Mouse (Mus musculus): ENCODE measurements around the gene Sdr42e1. TPM values are rescaled to one million over a fixed set of nuclear protein-coding genes. Genes with fewer than 3 reads are reported as not detected.

Gene Sdr42e1
- polyA plus RNA-seq, 1 experiment from 2014 or later: 8.7 TPM

DNA sequence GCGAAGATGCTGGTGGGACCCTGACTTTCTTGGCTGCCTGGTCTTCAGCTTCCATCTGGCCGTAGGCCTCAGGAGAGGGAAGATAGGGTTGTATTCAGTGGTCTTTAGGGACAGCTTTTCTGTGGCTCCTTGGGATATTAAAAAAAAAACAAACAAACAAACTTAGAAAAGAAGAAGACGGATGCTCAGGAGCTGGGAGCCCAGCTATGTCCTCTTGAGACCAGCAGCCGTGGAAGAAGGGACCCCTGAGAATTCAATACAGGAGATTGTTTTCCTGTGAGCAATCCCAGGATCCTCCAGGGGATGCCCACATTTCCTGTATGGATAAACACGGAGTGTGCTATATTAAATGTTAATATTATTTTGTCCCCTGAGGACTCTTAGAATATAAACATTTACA lies 1.7 kb upstream of the Sdr42e1 start:
- no peak overlapping the region for H3K27ac ChIP-seq (ENCODE audit: low read length)
- ATAC-seq: no peak
- 70% methylated on average over 5 of the region's 5 CpGs for WGBS
- peaks cover 17% of the 10 kb centered on the region for H3K4me1 ChIP-seq (ENCODE audit: control insufficient read depth, insufficient read depth, low read length)
- no peaks in the 10 kb centered on the region for H3K27me3 ChIP-seq (replicated peaks; ENCODE audit: control insufficient read depth, insufficient read depth, low read length)
- no peak overlapping the region for H3K4me2 ChIP-seq (ENCODE audit: low read depth, low read length)
- no peak overlapping the region for H3K4me3 ChIP-seq (ENCODE audit: low read length)
- H3K9me3 ChIP-seq (ENCODE audit: control insufficient read depth, low read length): no peaks in the 10 kb centered on the region
- H3K9ac ChIP-seq (ENCODE audit: low read depth, low read length): no peak overlapping the region
- H3K36me3 ChIP-seq (ENCODE audit: control insufficient read depth, insufficient read depth, low read length): no peaks in the 10 kb centered on the region

DNA sequence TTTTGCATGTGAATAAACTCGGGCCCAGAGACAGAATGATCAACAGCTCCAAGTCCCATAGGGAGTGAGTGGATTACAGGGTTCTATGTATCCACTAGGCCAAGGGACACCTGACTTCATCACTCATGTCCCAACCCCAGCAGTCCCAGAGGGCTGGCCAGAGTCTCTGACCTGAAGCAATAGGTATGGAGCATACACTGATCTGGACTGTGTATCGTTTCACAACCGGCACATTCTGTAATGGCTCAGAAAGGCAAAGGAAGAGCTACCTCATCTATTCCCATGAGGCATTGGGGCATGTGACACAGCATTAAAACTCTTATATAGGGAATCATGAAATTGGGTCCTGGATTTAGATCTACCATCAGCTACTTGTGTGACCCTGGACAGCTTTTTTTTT lies 931 bp downstream of the Sdr42e1 start:
- no peaks in the 10 kb centered on the region for H3K27me3 ChIP-seq (replicated peaks; ENCODE audit: control insufficient read depth, insufficient read depth, low read length)
- no peak overlapping the region for H3K27ac ChIP-seq (ENCODE audit: low read length)
- no peak for ATAC-seq
- H3K9me3 ChIP-seq (ENCODE audit: control insufficient read depth, low read length): no peaks in the 10 kb centered on the region
- peaks cover 22% of the 10 kb centered on the region for H3K4me1 ChIP-seq (ENCODE audit: control insufficient read depth, insufficient read depth, low read length)
- WGBS: 83% methylated on average over 3 of the region's 3 CpGs
- H3K9ac ChIP-seq (ENCODE audit: low read depth, low read length): no peak overlapping the region
- no peak overlapping the region for H3K4me3 ChIP-seq (ENCODE audit: low read length)
- H3K4me2 ChIP-seq (ENCODE audit: low read depth, low read length): no peak overlapping the region; the same call in 1 of the 2 replicates
- H3K36me3 ChIP-seq (ENCODE audit: control insufficient read depth, insufficient read depth, low read length): no peaks in the 10 kb centered on the region

DNA sequence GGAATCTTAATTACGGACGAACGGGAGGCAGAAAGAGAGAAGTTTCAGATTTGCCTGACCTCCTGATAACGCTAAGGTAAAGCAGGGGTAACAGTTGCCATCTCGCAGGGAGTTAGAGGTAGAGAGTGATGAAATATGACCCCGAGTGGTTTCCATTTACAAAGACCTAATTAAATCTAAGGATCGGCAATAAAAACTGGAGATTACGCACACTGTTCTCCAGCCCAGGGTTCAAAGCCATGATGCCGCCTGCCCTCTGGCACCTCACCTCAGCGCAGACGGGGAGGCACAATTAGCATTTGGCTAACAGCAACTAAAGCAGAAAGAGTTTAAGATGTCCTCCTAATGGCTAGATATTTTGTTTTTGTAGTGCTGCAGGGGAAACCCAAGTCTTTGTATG lies 3.0 kb downstream of the Sdr42e1 start:
- Histone ChIP-seq H3K9ac (ENCODE audit: low read depth, low read length) (no peak overlapping the region), H3K27me3 (replicated peaks; ENCODE audit: control insufficient read depth, insufficient read depth, low read length) (no peaks in the 10 kb centered on the region), H3K4me2 (ENCODE audit: low read depth, low read length) (peak overlapping the region; percentile 31; the same call in 1 of the 2 replicates), H3K4me1 (ENCODE audit: control insufficient read depth, insufficient read depth, low read length) (peaks cover 17% of the 10 kb centered on the region), H3K27ac (ENCODE audit: low read length) (no peak overlapping the region), H3K9me3 (ENCODE audit: control insufficient read depth, low read length) (no peaks in the 10 kb centered on the region), H3K36me3 (ENCODE audit: control insufficient read depth, insufficient read depth, low read length) (no peaks in the 10 kb centered on the region), H3K4me3 (ENCODE audit: low read length) (no peak overlapping the region)
- ATAC-seq: peak; percentile 78
- WGBS: 15% methylated on average over 11 of the region's 11 CpGs

DNA sequence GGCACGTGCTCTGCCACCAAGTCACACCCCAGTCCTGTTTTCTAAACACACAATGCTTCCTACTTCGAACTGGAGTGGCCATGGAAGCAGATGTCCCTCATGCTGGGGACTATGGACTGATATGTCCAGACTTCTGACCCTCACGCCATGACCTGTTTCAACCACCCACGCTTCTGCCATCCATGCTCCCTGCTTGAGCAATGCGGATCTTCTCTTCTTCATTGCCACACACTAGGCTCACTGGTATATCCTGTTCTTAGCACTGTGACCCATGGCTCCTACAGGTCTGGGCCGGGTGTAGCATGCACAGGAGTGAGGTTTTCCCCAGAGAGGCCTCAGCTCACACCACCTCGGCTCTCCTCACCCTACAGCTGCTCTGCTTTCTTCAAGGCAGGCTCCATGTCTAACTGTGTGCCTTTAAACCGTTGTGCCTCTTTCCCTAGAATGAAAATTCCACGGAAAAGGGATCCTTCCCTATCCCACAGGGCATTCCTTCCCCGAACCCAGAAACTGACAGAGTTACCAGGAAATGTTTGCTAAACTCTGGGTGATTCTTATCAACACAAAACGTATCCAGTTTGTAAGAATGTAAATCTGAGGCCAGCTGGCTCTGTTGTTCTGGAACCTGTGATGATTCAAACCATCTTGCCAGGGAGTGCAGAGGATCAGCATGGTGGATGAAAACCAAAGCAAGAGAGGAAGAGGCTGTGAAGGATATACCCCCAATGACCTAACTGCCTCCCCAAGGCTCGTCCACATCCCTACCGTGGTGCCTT lies 6.0 kb downstream of the Sdr42e1 start:
- peak; percentile 57 for ATAC-seq
- Histone ChIP-seq H3K36me3 (ENCODE audit: control insufficient read depth, insufficient read depth, low read length) (no peaks in the 10 kb centered on the region), H3K27ac (ENCODE audit: low read length) (no peak overlapping the region), H3K4me1 (ENCODE audit: control insufficient read depth, insufficient read depth, low read length) (peaks cover 12% of the 10 kb centered on the region), H3K27me3 (replicated peaks; ENCODE audit: control insufficient read depth, insufficient read depth, low read length) (no peaks in the 10 kb centered on the region), H3K9me3 (ENCODE audit: control insufficient read depth, low read length) (no peaks in the 10 kb centered on the region), H3K9ac (ENCODE audit: low read depth, low read length) (no peak overlapping the region), H3K4me3 (ENCODE audit: low read length) (no peak overlapping the region), H3K4me2 (ENCODE audit: low read depth, low read length) (no peak overlapping the region)
- 66% methylated on average over 13 of the region's 13 CpGs for WGBS

DNA sequence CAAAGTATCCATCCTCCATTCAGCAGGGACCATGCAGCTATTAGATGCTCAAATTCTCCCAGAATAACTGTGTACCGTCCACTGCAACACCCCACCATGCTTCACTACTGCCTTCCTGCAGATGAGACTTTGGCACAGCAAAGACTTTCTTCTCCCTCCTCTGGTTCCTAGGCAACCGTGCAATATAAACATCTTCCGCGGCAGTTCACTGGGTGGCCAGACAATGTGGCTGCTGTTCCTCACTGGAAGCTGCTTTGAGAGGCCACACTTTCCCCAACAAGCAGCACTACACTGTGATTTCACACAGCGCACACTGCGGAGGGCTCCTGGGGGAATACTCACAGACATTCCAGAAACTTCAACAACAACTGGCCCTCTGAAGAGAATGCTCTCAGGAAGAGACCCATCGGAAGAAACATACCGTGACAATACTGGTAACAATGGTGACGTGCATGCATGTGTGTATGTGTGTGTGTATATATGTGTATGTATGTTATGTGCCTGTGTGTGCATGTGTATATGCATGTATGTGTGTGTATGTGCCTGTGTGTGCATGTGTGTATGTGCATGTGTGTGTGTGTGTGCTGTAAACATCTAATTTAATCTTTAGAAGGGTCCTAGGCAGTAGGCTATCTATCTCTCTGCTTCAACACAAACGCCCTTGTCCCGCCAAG lies 13.0 kb downstream of the Sdr42e1 start:
- Histone ChIP-seq H3K27me3 (replicated peaks; ENCODE audit: control insufficient read depth, insufficient read depth, low read length) (no peaks in the 10 kb centered on the region), H3K4me1 (ENCODE audit: control insufficient read depth, insufficient read depth, low read length) (0 out of 2 replicates have a peak, but pooled peaks cover 6% of the 10 kb centered on the region), H3K9me3 (ENCODE audit: control insufficient read depth, low read length) (no peaks in the 10 kb centered on the region), H3K9ac (ENCODE audit: low read depth, low read length) (no peak overlapping the region), H3K27ac (ENCODE audit: low read length) (no peak overlapping the region), H3K36me3 (ENCODE audit: control insufficient read depth, insufficient read depth, low read length) (no peaks in the 10 kb centered on the region), H3K4me3 (ENCODE audit: low read length) (no peak overlapping the region), H3K4me2 (ENCODE audit: low read depth, low read length) (peak overlapping the region; percentile 23; the same call in 1 of the 2 replicates)
- ATAC-seq: peak; percentile 84
- WGBS: 14% methylated on average over 11 of the region's 11 CpGs

DNA sequence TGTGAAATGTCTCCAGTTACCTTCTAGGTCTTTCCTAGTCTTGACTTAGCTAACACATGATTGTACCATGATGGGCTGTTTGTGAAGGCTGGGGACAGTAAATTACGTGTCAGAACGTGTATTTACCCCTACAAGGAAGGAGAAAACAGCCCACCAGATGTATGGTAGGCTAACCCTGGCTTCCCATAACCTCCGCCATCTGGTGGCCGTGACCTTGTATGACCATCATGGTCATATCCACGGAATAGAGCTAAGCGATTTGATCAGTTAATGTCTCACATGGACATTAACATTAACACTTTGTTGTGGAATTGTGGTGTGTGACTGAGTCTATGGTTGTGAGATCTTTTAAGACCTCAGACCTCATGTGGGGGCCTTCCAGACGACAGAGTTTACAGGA lies 14.5 kb downstream of the Sdr42e1 start:
- Histone ChIP-seq H3K27me3 (replicated peaks; ENCODE audit: control insufficient read depth, insufficient read depth, low read length) (no peaks in the 10 kb centered on the region), H3K9ac (ENCODE audit: low read depth, low read length) (no peak overlapping the region), H3K27ac (ENCODE audit: low read length) (no peak overlapping the region), H3K4me1 (ENCODE audit: control insufficient read depth, insufficient read depth, low read length) (0 out of 2 replicates have a peak, but pooled peaks cover 6% of the 10 kb centered on the region), H3K9me3 (ENCODE audit: control insufficient read depth, low read length) (no peaks in the 10 kb centered on the region), H3K4me3 (ENCODE audit: low read length) (no peak overlapping the region), H3K36me3 (ENCODE audit: control insufficient read depth, insufficient read depth, low read length) (no peaks in the 10 kb centered on the region), H3K4me2 (ENCODE audit: low read depth, low read length) (no peak overlapping the region)
- no peak for ATAC-seq
- WGBS: 77% methylated on average over 7 of the region's 7 CpGs

DNA sequence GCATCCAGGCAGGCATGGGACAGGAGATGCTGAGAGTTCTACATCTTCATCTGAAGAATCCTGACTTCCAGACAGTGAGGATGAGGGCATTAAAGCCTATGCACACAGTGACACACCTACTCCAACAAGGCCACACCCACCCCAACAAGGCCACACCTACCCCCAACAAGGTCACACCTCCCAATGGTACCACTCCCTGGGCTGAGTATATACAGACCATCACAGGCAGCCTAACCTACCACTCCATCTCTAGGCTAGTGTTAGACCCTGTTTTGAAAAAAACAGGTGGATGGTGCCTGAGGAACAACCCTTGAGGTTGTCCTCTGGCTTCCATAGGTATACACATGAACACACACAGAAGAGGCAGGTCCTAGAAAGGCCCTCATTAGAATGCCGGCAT lies 21.2 kb downstream of the Sdr42e1 start:
- ATAC-seq: peak; percentile 44; the same call in 1 of the 2 replicates
- Histone ChIP-seq H3K4me3 (ENCODE audit: low read length) (no peak overlapping the region), H3K36me3 (ENCODE audit: control insufficient read depth, insufficient read depth, low read length) (no peaks in the 10 kb centered on the region), H3K4me2 (ENCODE audit: low read depth, low read length) (no peak overlapping the region), H3K4me1 (ENCODE audit: control insufficient read depth, insufficient read depth, low read length) (no peaks in the 10 kb centered on the region), H3K9ac (ENCODE audit: low read depth, low read length) (no peak overlapping the region), H3K9me3 (ENCODE audit: control insufficient read depth, low read length) (0 out of 2 replicates have a peak, but pooled peaks cover 3% of the 10 kb centered on the region), H3K27ac (ENCODE audit: low read length) (no peak overlapping the region), H3K27me3 (replicated peaks; ENCODE audit: control insufficient read depth, insufficient read depth, low read length) (no peaks in the 10 kb centered on the region)
- WGBS: 96% methylated on average over 1 of the region's 1 CpGs

DNA sequence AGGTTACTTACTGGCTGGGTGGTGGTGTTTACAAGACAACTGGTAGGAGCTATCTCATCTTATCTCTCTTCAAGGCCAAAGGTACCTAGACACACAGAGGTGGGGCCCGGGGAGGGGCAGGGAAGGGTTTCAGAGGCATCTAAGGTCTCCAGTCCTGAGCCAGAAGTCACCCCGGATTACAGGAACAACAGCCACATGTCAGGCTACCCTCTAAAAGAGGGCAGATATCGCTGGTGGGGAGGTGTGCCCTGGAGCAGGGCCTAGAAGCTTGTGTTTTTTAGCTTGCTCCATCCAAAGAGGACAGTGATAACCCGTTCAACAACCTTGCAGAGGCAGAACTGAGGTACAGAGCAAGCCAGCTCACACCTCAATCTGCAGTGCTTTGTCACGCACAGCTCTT lies 27.0 kb downstream of the Sdr42e1 start:
- 54% methylated on average over 5 of the region's 5 CpGs for WGBS
- peak; percentile 92 for ATAC-seq

DNA sequence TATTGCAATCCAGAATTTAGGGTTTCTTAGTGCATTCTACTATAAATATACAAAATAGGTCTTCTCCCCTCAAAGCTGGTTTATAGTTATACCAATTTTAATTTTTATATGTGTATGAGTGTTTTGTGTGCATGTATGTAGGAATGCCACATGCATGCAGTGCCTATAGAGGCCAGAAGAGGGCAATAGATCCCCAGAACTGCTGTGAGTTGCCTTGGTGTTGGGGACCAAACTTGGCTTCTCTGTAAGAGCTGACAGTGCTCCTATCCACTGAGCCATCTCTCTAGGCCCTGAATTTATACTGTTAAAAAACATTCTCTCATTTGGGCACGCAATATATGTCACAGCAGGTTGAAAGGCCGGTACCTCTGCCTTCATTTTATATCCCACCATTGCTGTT lies 27.5 kb downstream of the Sdr42e1 start:
- peaks cover 5% of the 10 kb centered on the region; the same call in 1 of the 2 replicates for H3K4me1 ChIP-seq (ENCODE audit: control insufficient read depth, insufficient read depth, low read length)
- H3K4me2 ChIP-seq (ENCODE audit: low read depth, low read length): no peak overlapping the region
- H3K27ac ChIP-seq (ENCODE audit: low read length): no peak overlapping the region
- 0 out of 2 replicates have a peak, but pooled peaks cover 3% of the 10 kb centered on the region for H3K9me3 ChIP-seq (ENCODE audit: control insufficient read depth, low read length)
- WGBS: 33% methylated on average over 2 of the region's 2 CpGs
- no peaks in the 10 kb centered on the region for H3K27me3 ChIP-seq (replicated peaks; ENCODE audit: control insufficient read depth, insufficient read depth, low read length)
- H3K9ac ChIP-seq (ENCODE audit: low read depth, low read length): no peak overlapping the region
- no peaks in the 10 kb centered on the region for H3K36me3 ChIP-seq (ENCODE audit: control insufficient read depth, insufficient read depth, low read length)
- no peak overlapping the region for H3K4me3 ChIP-seq (ENCODE audit: low read length)
- peak; percentile 87 for ATAC-seq

More for the DNA sequence above, 27.0 kb downstream of the Sdr42e1 start:
- no peak overlapping the region for H3K4me3 ChIP-seq (ENCODE audit: low read length)
- no peak overlapping the region; the same call in 1 of the 2 replicates for H3K9ac ChIP-seq (ENCODE audit: low read depth, low read length)
- no peaks in the 10 kb centered on the region for H3K36me3 ChIP-seq (ENCODE audit: control insufficient read depth, insufficient read depth, low read length)
- 0 out of 2 replicates have a peak, but pooled peaks cover 3% of the 10 kb centered on the region for H3K9me3 ChIP-seq (ENCODE audit: control insufficient read depth, low read length)
- peaks cover 5% of the 10 kb centered on the region; the same call in 1 of the 2 replicates for H3K4me1 ChIP-seq (ENCODE audit: control insufficient read depth, insufficient read depth, low read length)
- H3K27ac ChIP-seq (ENCODE audit: low read length): no peak overlapping the region
- no peaks in the 10 kb centered on the region for H3K27me3 ChIP-seq (replicated peaks; ENCODE audit: control insufficient read depth, insufficient read depth, low read length)
- H3K4me2 ChIP-seq (ENCODE audit: low read depth, low read length): no peak overlapping the region
